9 mouse cellular contexts compared by ENCODE assay signal in the genomic region with DNA sequence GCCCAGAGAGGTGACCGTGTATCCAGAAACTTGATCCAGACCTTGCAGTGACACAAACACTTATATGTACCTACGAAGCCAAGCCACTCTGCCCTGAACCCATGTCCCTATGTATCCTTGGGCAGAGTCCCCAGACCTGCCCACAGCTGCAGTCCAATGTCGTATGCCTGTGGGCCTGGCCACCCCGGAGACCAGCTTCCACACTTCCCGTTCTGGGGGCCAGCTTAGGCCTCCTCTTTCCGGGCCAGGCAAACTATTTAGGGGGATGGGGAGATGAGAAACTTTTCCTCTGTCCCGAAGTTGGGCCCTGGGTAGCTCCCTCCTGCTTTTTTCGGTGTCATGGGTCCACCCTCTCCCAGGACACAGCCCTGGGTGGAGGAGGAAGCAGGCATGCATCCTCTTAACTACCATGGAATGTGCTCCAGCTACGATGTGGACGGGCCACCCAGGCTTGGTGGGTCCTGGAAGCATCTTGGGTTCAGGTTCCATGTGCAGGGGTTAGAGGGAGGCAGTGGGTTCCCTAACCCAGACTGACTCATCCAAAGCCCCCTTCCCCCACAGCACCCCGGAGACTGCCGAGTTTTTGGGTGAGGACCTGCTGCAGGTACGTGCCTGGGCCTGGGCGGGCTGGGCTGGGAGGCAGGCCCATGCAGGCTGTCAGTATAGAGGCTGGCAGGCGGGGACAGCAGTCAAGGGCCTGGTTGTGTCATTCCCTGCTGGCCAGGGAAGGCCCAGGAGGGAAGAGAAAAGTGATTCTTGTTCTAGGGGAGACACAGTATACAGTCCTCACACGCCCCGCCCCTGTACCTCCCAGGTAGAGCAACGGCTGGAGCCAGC. TPM values are rescaled to one million over a fixed set of nuclear protein-coding genes. Genes with fewer than 3 reads are reported as not detected.
DNase-seq lines count a peak whose midpoint lies in the region; ATAC-seq and TF ChIP-seq lines count a peak whose summit lies in the region.
"Had no signal": no experiment of that assay in that cellular context is flagged by ENCODE, and none has a peak within 500 bp of the region (broad histone marks: within the 10 kb centered on the region; RNA-seq: fewer than 3 reads in every experiment).

No protein-coding gene starts in this region.

- TF ChIP-seq POLR2A in liver, adult 2 months (IDR thresholded peaks at IDR 0.05; ENCODE audit: extremely low read depth, insufficient read depth, low read length) = no peak
- TF ChIP-seq POLR2A in myocyte (IDR thresholded peaks at IDR 0.05; ENCODE audit: insufficient read length, low read depth) = no peak

- 0 out of 2 replicates have a peak, but pooled peaks have one; percentile 13 for ATAC-seq in embryonic facial prominence, embryonic 15.5 days (ENCODE audit: insufficient number of reproducible peaks, low FRiP score, low TSS enrichment, low read depth)
- no peak for ATAC-seq in intestine, postnatal 0 days

- no peaks in the 10 kb centered on the region for H3K9me3 ChIP-seq in embryonic facial prominence, embryonic 15.5 days (replicated peaks)
- no peaks in the 10 kb centered on the region for H3K9me3 ChIP-seq in intestine, postnatal 0 days (ENCODE audit: control insufficient read depth)

- no peaks in the 10 kb centered on the region for H3K79me2 ChIP-seq in liver, adult 2 months (ENCODE audit: control insufficient read depth, insufficient read depth, low read length)
- H3K79me2 ChIP-seq in myocyte (ENCODE audit: control insufficient read depth, insufficient read depth) = no peaks in the 10 kb centered on the region

- H3ac ChIP-seq in myocyte (ENCODE audit: control insufficient read depth, insufficient read length) = peak overlapping the region; percentile 21

- WGBS in liver, adult 2 months = 54% methylated on average over 18 of the region's 18 CpGs
- WGBS in embryonic facial prominence, embryonic 15.5 days = 11% methylated on average over 18 of the region's 18 CpGs
- WGBS in intestine, postnatal 0 days = 24% methylated on average over 18 of the region's 18 CpGs

- no peaks in the 10 kb centered on the region; the same call in 1 of the 2 replicates for H3K4me1 ChIP-seq in liver, adult 2 months (ENCODE audit: control insufficient read depth, insufficient read depth, low read length)
- peaks cover 62% of the 10 kb centered on the region for H3K4me1 ChIP-seq in embryonic facial prominence, embryonic 15.5 days
- H3K4me1 ChIP-seq in intestine, postnatal 0 days (replicated peaks; ENCODE audit: control insufficient read depth, insufficient read depth, low read length) = peaks cover 14% of the 10 kb centered on the region

- intact Hi-C loops in left cerebral cortex, postnatal 14 days (cut with DNase I) = no loop called here

- no peak overlapping the region for H3K27ac ChIP-seq in liver, adult 2 months (replicated peaks; ENCODE audit: insufficient read depth, low read depth, low read length)
- peak overlapping the region; percentile 86 for H3K27ac ChIP-seq in embryonic facial prominence, embryonic 15.5 days (replicated peaks)
- 0 out of 2 replicates have a peak overlapping the region, but pooled peaks have one; percentile 41 for H3K27ac ChIP-seq in intestine, postnatal 0 days (ENCODE audit: low read depth, low read length)

- H3K27me3 ChIP-seq in liver, adult 2 months (ENCODE audit: control insufficient read depth, insufficient read depth, low read length) = no peaks in the 10 kb centered on the region
- H3K27me3 ChIP-seq in embryonic facial prominence, embryonic 15.5 days = no peaks in the 10 kb centered on the region
- no peaks in the 10 kb centered on the region for H3K27me3 ChIP-seq in intestine, postnatal 0 days (replicated peaks; ENCODE audit: control insufficient read depth, insufficient read depth, low read length)
- no peaks in the 10 kb centered on the region for H3K27me3 ChIP-seq in myocyte (ENCODE audit: control insufficient read depth, insufficient read depth, insufficient read length)

- H3K36me3 ChIP-seq in liver, adult 2 months (ENCODE audit: control insufficient read depth, insufficient read depth, low read length) = no peaks in the 10 kb centered on the region
- peaks cover 27% of the 10 kb centered on the region for H3K36me3 ChIP-seq in embryonic facial prominence, embryonic 15.5 days
- H3K36me3 ChIP-seq in intestine, postnatal 0 days (ENCODE audit: control insufficient read depth, insufficient read depth) = peaks cover 10% of the 10 kb centered on the region; the same call in 1 of the 2 replicates
- peaks cover 6% of the 10 kb centered on the region for H3K36me3 ChIP-seq in myocyte (ENCODE audit: control insufficient read depth, insufficient read depth)

- no peak for TF ChIP-seq CTCF in liver, adult 2 months (IDR thresholded peaks at IDR 0.05; ENCODE audit: low read depth, low read length)
- no peak for TF ChIP-seq CTCF in intestine, postnatal 0 days (IDR thresholded peaks at IDR 0.05; ENCODE audit: low read depth)

- peak overlapping the region; percentile 52 for H3K4me3 ChIP-seq in liver, adult 2 months (ENCODE audit: insufficient read depth, low read depth, low read length)
- peak overlapping the region; percentile 76 for H3K4me3 ChIP-seq in embryonic facial prominence, embryonic 15.5 days (replicated peaks)
- peak overlapping the region; percentile 59 for H3K4me3 ChIP-seq in intestine, postnatal 0 days (ENCODE audit: low read depth, low read length)
- H3K4me3 ChIP-seq in myocyte = peak overlapping the region; percentile 49

- no peak for DNase-seq in liver, adult 2 months (ENCODE audit: extremely low read depth, low read depth, low spot score)
- no peak for DNase-seq in liver
- DNase-seq in left cerebral cortex, postnatal 14 days (ENCODE audit: low spot score in 2 of 2) = no peak
- DNase-seq in right cerebral cortex, adult 18-20 months = no peak
- DNase-seq in right cerebral cortex, adult 2 months (ENCODE audit: low spot score in 2 of 2) = no peak

- peak overlapping the region; percentile 65 for H3K4me2 ChIP-seq in embryonic facial prominence, embryonic 15.5 days (replicated peaks)
- H3K4me2 ChIP-seq in intestine, postnatal 0 days (replicated peaks; ENCODE audit: low read depth) = peak overlapping the region; percentile 88
- peak overlapping the region; percentile 99 for H3K4me2 ChIP-seq in myocyte (ENCODE audit: low read depth)

- peak overlapping the region; percentile 41; the same call in 1 of the 2 replicates for H3K9ac ChIP-seq in liver, adult 2 months (ENCODE audit: low read depth, low read length)
- H3K9ac ChIP-seq in embryonic facial prominence, embryonic 15.5 days = peak overlapping the region; percentile 71
- peak overlapping the region; percentile 54; the same call in 1 of the 2 replicates for H3K9ac ChIP-seq in intestine, postnatal 0 days (ENCODE audit: low read depth, low read length)

TF ChIP-seq in myocyte, 11 proteins besides CTCF, POLR2A, EP300 and RAD21 (continues in another document):
- no peak for TF ChIP-seq SRF (IDR thresholded peaks at IDR 0.05; ENCODE audit: control insufficient read depth, insufficient read length, low read depth)
- TF ChIP-seq TCF3 (IDR thresholded peaks at IDR 0.05; ENCODE audit: insufficient read length, low read depth) = no peak
- TF ChIP-seq MYOG (IDR thresholded peaks at IDR 0.05; ENCODE audit: control insufficient read depth in 1 of 3, insufficient read depth in 1 of 3, insufficient read length in 2 of 3, low read depth in 2 of 3) = no peak
- no peak for TF ChIP-seq CEBPB (IDR thresholded peaks at IDR 0.05; ENCODE audit: insufficient read depth, poor library complexity, severe bottlenecking)
- no peak for TF ChIP-seq MAX (IDR thresholded peaks at IDR 0.05; ENCODE audit: low read depth)
- TF ChIP-seq E2F4 (IDR thresholded peaks at IDR 0.05; ENCODE audit: insufficient read depth) = no peak
- TF ChIP-seq POLR2AphosphoS2 (IDR thresholded peaks at IDR 0.05; ENCODE audit: insufficient read length, low read depth) = no peak
- TF ChIP-seq MYOD1 (IDR thresholded peaks at IDR 0.05; ENCODE audit: control insufficient read depth in 1 of 3, insufficient read length in 2 of 3, low read depth in 2 of 3) = no peak
- no peak for TF ChIP-seq REST (IDR thresholded peaks at IDR 0.05; ENCODE audit: insufficient read depth, insufficient read length)

RNA-seq across cellular contexts. Expression of a gene that starts 1.2 kb away (rescaled TPM):
- total RNA-seq in liver, adult 2 months (2014; rRNA removed) = 0.37 and 2.3 TPM in 2 replicates
- polyA plus RNA-seq in liver, adult 2 months (2012; rRNA removed) = 3.7 and 6.0 TPM in 2 replicates
- 56.7 and 68.1 TPM in 2 replicates for polyA plus RNA-seq in embryonic facial prominence, embryonic 15.5 days (2015; fragmentation: Nextera tagmentation; extraction: Ambion mirVana)
- 7.2 and 7.6 TPM in 2 replicates for polyA plus RNA-seq in intestine, postnatal 0 days (2015; fragmentation: Nextera tagmentation; extraction: Ambion mirVana)
- polyA plus RNA-seq in myocyte (2012; fragmentation: generic; extraction: Trizol) = 11.1 TPM
- total RNA-seq in left cerebral cortex, postnatal 14 days (2021) = 10 to 100 TPM; 13.4 TPM

RNA-seq across cellular contexts. Expression of a gene that starts 1.3 kb away (rescaled TPM):
- total RNA-seq in liver, adult 2 months (2014; rRNA removed) = not detected in 2 replicates
- polyA plus RNA-seq in liver, adult 2 months (2012; rRNA removed) = not detected in 2 replicates
- 0.71 and 0.85 TPM in 2 replicates for polyA plus RNA-seq in embryonic facial prominence, embryonic 15.5 days (2015; fragmentation: Nextera tagmentation; extraction: Ambion mirVana)
- polyA plus RNA-seq in intestine, postnatal 0 days (2015; fragmentation: Nextera tagmentation; extraction: Ambion mirVana) = 0.21 TPM in 1 of 2 replicates, not detected in the other
- polyA plus RNA-seq in myocyte (2012; fragmentation: generic; extraction: Trizol) = 0.04 TPM
- total RNA-seq in left cerebral cortex, postnatal 14 days (2021) = under 1 TPM in 1 of 2 experiments, not detected in 1; 0.23 TPM
- polyA plus RNA-seq: brain, embryonic 14.5 days had no signal

RNA-seq across cellular contexts. Expression of a gene that starts 12.9 kb away (rescaled TPM):
- total RNA-seq in liver, adult 2 months (2014; rRNA removed) = 0.27 and 0.37 TPM in 2 replicates
- 0.62 and 1.2 TPM in 2 replicates for polyA plus RNA-seq in liver, adult 2 months (2012; rRNA removed)
- 17.3 and 19.9 TPM in 2 replicates for polyA plus RNA-seq in embryonic facial prominence, embryonic 15.5 days (2015; fragmentation: Nextera tagmentation; extraction: Ambion mirVana)
- 3.3 and 4.2 TPM in 2 replicates for polyA plus RNA-seq in intestine, postnatal 0 days (2015; fragmentation: Nextera tagmentation; extraction: Ambion mirVana)
- 33.1 TPM for polyA plus RNA-seq in myocyte (2012; fragmentation: generic; extraction: Trizol)
- total RNA-seq in left cerebral cortex, postnatal 14 days (2021) = 100 to 1,000 TPM; 167 to 179 TPM

RNA-seq across cellular contexts. Expression of a gene that starts 23.8 kb away (rescaled TPM):
- 4.4 and 6.4 TPM in 2 replicates for total RNA-seq in liver, adult 2 months (2014; rRNA removed)
- polyA plus RNA-seq in liver, adult 2 months (2012; rRNA removed) = 34.9 and 42.7 TPM in 2 replicates
- 56.0 and 62.0 TPM in 2 replicates for polyA plus RNA-seq in embryonic facial prominence, embryonic 15.5 days (2015; fragmentation: Nextera tagmentation; extraction: Ambion mirVana)
- polyA plus RNA-seq in intestine, postnatal 0 days (2015; fragmentation: Nextera tagmentation; extraction: Ambion mirVana) = 40.1 TPM in 2 replicates
- polyA plus RNA-seq in myocyte (2012; fragmentation: generic; extraction: Trizol) = 89.3 TPM
- total RNA-seq in left cerebral cortex, postnatal 14 days (2021) = 10 to 100 TPM; 53.7 to 56.3 TPM

RNA-seq across cellular contexts. Expression of a gene that starts 25.7 kb away (rescaled TPM):
- 23.2 and 31.6 TPM in 2 replicates for total RNA-seq in liver, adult 2 months (2014; rRNA removed)
- polyA plus RNA-seq in liver, adult 2 months (2012; rRNA removed) = 25.2 and 26.9 TPM in 2 replicates
- 2,635 and 2,725 TPM in 2 replicates for polyA plus RNA-seq in embryonic facial prominence, embryonic 15.5 days (2015; fragmentation: Nextera tagmentation; extraction: Ambion mirVana)
- 725 and 759 TPM in 2 replicates for polyA plus RNA-seq in intestine, postnatal 0 days (2015; fragmentation: Nextera tagmentation; extraction: Ambion mirVana)
- polyA plus RNA-seq in myocyte (2012; fragmentation: generic; extraction: Trizol) = 13,722 TPM
- total RNA-seq in left cerebral cortex, postnatal 14 days (2021) = 10 to 100 TPM; 19.2 to 22.6 TPM
